ENCODE assay signal across 15 mouse cellular contexts in the genomic region with DNA sequence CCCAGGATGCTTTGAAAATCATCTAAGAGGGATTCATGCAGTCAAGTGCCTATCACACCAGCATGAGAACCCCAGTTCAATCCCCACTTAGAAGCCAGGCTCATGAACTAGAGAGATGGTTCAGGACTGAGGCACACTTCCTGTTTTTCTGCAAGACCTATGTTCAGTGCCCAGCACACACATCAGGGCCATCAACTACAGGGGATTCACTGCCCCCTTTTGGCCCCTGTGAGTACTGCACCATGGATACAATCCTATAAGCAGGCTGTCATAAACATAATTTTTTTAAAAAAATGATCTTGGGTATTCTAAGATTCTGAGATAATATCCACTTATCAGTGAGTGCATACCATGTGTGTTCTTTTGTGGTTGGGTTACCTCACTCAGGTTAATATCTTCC. TPM values are rescaled to one million over a fixed set of nuclear protein-coding genes. Genes with fewer than 3 reads are reported as not detected.
A peak's percentile ranks its signal among the peaks of the same experiment; 100 is the strongest.
DNase-seq lines count a peak whose midpoint lies in the region; ATAC-seq and TF ChIP-seq lines count a peak whose summit lies in the region.
"Had no signal": no experiment of that assay in that cellular context is flagged by ENCODE, and none has a peak within 500 bp of the region (broad histone marks: within the 10 kb centered on the region; RNA-seq: fewer than 3 reads in every experiment).

No protein-coding gene starts in this region.

- H3K4me3 ChIP-seq in liver, embryonic 14.5 days (ENCODE audit: insufficient read depth in 1 of 2, low read depth in 2 of 2, low read length in 2 of 2), result no peak overlapping the region
- no peak overlapping the region for H3K4me3 ChIP-seq in liver, embryonic 12.5 days
- H3K4me3 ChIP-seq in midbrain, embryonic 13.5 days (replicated peaks), result no peak overlapping the region
- H3K4me3 ChIP-seq: hindbrain, embryonic 10.5 days; limb, embryonic 12.5 days had no signal

- intact Hi-C loops in left cerebral cortex, postnatal 4 days (cut with DNase I), result no loop called here

- no peaks in the 10 kb centered on the region for H3K36me3 ChIP-seq in liver, embryonic 14.5 days (replicated peaks; ENCODE audit: control insufficient read depth, insufficient read depth, low read depth)
- no peaks in the 10 kb centered on the region for H3K36me3 ChIP-seq in liver, embryonic 12.5 days
- H3K36me3 ChIP-seq in midbrain, embryonic 13.5 days, result no peaks in the 10 kb centered on the region
- H3K36me3 ChIP-seq: hindbrain, embryonic 10.5 days; limb, embryonic 12.5 days had no signal

- TF ChIP-seq CTCF in liver, embryonic 14.5 days (IDR thresholded peaks at IDR 0.05; ENCODE audit: low read depth), result peak; percentile 44

- H3K27ac ChIP-seq in liver, embryonic 14.5 days, result no peak overlapping the region
- no peak overlapping the region for H3K27ac ChIP-seq in liver, embryonic 12.5 days
- no peak overlapping the region for H3K27ac ChIP-seq in midbrain, embryonic 13.5 days
- H3K27ac ChIP-seq: hindbrain, embryonic 10.5 days; limb, embryonic 12.5 days had no signal

- H3K4me1 ChIP-seq in liver, embryonic 14.5 days (replicated peaks; ENCODE audit: control insufficient read depth in 2 of 2, insufficient read depth in 2 of 2, low read length in 1 of 2), result no peaks in the 10 kb centered on the region
- H3K4me1 ChIP-seq in liver, embryonic 12.5 days, result no peaks in the 10 kb centered on the region
- peaks cover 2% of the 10 kb centered on the region for H3K4me1 ChIP-seq in midbrain, embryonic 13.5 days (replicated peaks)
- H3K4me1 ChIP-seq: hindbrain, embryonic 10.5 days; limb, embryonic 12.5 days had no signal

- DNase-seq in liver, embryonic 14.5 days (ENCODE audit: low read depth in 3 of 3, low spot score in 3 of 3), result no peak
- DNase-seq in CD4-positive helper T cell, adult 2 months (ENCODE audit: low read depth, low spot score), result peak; percentile 41
- peak; percentile 44 for DNase-seq in R1 (ENCODE audit: low read depth, low spot score)
- peak; percentile 60 for DNase-seq in naive thymus-derived CD4-positive, alpha-beta T cell, adult 2 months (ENCODE audit: low read depth)
- no peak for DNase-seq in adrenal gland, postnatal 25 days
- no peak for DNase-seq in left cerebral cortex, postnatal 4 days
- DNase-seq: adrenal gland, adult 2 months; embryo, embryonic 11 days; kidney, adult 8-10 months; lung, postnatal 14 days had no signal

- H3K27me3 ChIP-seq in liver, embryonic 14.5 days (ENCODE audit: control insufficient read depth, insufficient read depth, low read length), result no peaks in the 10 kb centered on the region
- no peaks in the 10 kb centered on the region for H3K27me3 ChIP-seq in liver, embryonic 12.5 days (replicated peaks)
- H3K27me3 ChIP-seq in midbrain, embryonic 13.5 days, result peaks cover 36% of the 10 kb centered on the region
- H3K27me3 ChIP-seq: limb, embryonic 12.5 days had no signal

- no peak overlapping the region for H3K9ac ChIP-seq in liver, embryonic 14.5 days (replicated peaks)
- no peak overlapping the region for H3K9ac ChIP-seq in liver, embryonic 12.5 days
- H3K9ac ChIP-seq in midbrain, embryonic 13.5 days (replicated peaks), result no peak overlapping the region
- H3K9ac ChIP-seq: limb, embryonic 12.5 days had no signal

- H3K9me3 ChIP-seq in liver, embryonic 14.5 days (ENCODE audit: control insufficient read depth, low read length), result no peaks in the 10 kb centered on the region
- no peaks in the 10 kb centered on the region for H3K9me3 ChIP-seq in liver, embryonic 12.5 days (replicated peaks)
- no peaks in the 10 kb centered on the region for H3K9me3 ChIP-seq in midbrain, embryonic 13.5 days
- H3K9me3 ChIP-seq: hindbrain, embryonic 10.5 days had no signal

- TF ChIP-seq EP300 in liver, embryonic 14.5 days (IDR thresholded peaks at IDR 0.05; ENCODE audit: low read depth), result no peak

- ATAC-seq in liver, embryonic 14.5 days (ENCODE audit: insufficient read depth), result no peak
- no peak for ATAC-seq in liver, embryonic 12.5 days
- ATAC-seq in midbrain, embryonic 13.5 days, result no peak

- no peak overlapping the region for H3K4me2 ChIP-seq in liver, embryonic 14.5 days (ENCODE audit: low read depth)
- H3K4me2 ChIP-seq in liver, embryonic 12.5 days, result no peak overlapping the region
- H3K4me2 ChIP-seq in midbrain, embryonic 13.5 days (replicated peaks), result no peak overlapping the region
- H3K4me2 ChIP-seq: heart, embryonic 11.5 days; limb, embryonic 12.5 days had no signal

RNA-seq across cellular contexts. Expression of gene Dynlrb2, which starts 26.1 kb away (rescaled TPM):
- not detected in 2 replicates for polyA plus RNA-seq in liver, embryonic 14.5 days (2012; rRNA removed)
- not detected in 2 replicates for polyA plus RNA-seq in liver, embryonic 14.5 days (2014; fragmentation: Nextera tagmentation; extraction: Ambion mirVana)
- polyA plus RNA-seq in liver, embryonic 12.5 days (2016; fragmentation: Nextera tagmentation; extraction: Ambion mirVana), result not detected in 2 replicates
- not detected in 2 replicates for total RNA-seq in adrenal gland, postnatal 25 days (2021)
- 1 to 10 TPM; 1.8 to 3.1 TPM for total RNA-seq in left cerebral cortex, postnatal 4 days (2021)
- 2.6 and 7.8 TPM in 2 replicates for polyA plus RNA-seq in midbrain, embryonic 13.5 days (2015; fragmentation: Nextera tagmentation; extraction: Ambion mirVana)
- total RNA-seq: adrenal gland, adult 2 months had no signal
- polyA plus RNA-seq: adrenal gland, adult 2 months; heart, embryonic 11.5 days; limb, embryonic 12.5 days had no signal

Comparison
In these comparisons a context has a peak if more than half of its experiments do, and no peak if none do; other contexts are left out.
1. DNase-seq: peak in CD4-positive helper T cell, adult 2 months (single experiment), R1 (single experiment) and naive thymus-derived CD4-positive, alpha-beta T cell, adult 2 months (single experiment); none in liver, embryonic 14.5 days (0 of 3), adrenal gland, postnatal 25 days (single experiment) and left cerebral cortex, postnatal 4 days (single experiment).